Mouse (Mus musculus) embryo, embryonic 11 days (tissue): ENCODE measurements around the gene Nol9.

Experiments used
- DNase-seq: peaks from one replicate; pipeline ENCODE4 v3.0.0-alpha.2; 2015

Nol9 gene

GRCm38 (mm10) chr4:152038985-152039830 is at the start of gene Nol9:
Gene Nol9 (plus strand): TSS chr4:152039321.
- peak; percentile 95 for DNase-seq

DNA sequence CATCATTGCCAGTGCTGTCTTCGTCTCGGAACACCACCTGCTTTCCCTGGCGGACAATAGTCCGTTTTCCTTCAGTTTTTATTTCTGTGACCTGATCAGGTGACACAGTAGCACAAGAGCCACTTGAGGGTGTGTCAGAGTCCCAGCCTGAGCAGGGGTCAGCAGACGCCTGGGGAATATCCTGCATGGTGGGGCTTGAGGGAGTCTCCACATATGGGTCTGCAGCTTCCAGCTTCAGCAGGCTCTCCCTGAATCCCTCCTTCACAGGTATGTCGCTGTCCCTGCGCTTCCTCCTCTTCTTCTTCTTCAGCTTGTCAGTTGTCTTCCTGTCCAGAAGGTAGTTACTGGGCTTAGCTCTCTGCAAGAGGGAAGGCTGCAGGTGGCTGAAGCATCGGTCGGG is 47.0 kb upstream of the Nol9 start:
- no peak for DNase-seq

GRCm38 (mm10) chr4:151993035-151993434 is 46.1 kb upstream of the Nol9 start:
- no peak for DNase-seq

GRCm38 (mm10) chr4:151994228-151995171 is 44.6 kb upstream of the Nol9 start:
- peak; percentile 69 for DNase-seq

DNA sequence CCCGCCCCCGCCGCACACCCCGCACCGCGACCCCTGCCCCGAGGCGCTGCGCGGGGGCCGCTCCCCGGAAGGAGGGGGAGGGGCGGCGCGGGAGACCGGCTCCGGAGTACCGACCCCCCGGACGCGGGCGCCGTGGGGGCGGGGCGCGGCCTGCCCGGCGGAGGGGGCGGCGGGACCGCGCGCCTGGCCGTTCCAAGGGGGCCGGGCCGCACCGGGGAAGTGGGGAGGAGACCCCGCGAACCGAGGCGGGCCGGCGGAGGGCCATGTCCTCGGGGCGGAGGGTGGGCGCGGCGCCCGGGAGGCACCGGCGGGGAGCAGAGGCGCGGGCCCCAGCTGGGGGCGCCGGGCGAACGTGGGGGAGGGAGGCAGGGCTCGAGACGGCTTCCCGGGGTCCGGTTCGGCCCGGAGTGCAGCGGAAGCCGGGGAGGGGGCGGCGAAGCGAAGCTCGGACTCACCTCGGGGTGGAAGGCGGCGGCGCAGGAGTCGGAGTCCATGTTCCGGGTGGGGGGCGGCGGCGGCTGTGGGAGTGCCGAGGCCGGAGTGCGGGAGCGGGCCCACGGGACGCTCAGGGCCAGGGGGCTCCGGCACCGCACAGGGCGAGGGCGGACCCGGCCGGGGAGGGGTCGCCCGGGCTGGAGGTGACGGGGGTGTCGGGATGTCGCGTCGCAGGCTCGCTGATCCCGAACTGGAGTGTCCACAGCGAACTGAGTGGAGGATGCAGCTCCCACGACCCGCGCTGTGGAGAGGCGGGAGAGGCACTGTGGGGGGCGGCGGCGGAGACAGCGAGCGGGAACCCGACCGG is 43.5 kb upstream of the Nol9 start:
- peak; percentile 43 for DNase-seq

DNA sequence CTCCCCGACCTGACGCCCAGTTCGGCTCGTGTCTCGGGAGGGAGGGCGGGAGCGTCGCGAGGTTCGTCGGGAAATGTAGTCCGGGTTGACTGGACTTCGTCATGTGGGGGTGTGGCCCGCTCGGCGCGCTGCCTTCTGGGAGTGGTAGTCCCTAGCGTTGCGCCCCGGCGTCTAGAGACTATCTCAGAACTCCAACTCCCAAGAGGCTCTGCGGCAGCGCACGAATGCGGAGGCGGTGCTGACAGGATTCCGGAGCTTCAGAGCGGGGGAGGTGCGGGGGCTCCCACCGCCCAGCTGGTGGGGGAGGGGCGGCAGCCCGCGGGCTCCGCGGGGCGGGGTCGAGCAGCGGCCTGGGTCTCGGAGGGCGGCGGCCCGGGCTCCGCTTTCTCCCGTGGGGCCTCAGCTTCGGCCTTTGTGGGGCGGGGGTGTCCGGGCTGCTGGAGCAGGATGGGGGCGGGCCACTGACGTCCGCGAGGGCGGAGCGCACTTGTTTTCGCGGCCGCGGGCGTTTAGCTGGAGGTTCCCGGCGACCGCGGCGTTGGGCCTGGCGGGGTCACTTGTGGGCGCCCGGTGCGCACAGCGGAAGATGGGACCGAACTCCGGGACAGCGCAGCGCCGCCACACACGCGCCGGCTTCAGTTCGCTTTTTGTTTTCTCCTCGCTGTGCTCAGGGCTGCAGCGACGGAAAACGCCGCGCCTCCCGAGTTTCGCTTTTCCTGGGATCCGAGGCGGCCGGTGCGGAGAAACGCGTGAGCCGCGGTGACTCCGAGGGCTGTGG is 42.8 kb upstream of the Nol9 start, which contains the start of gene Phf13:
Phf13 (minus strand) TSS at position 86 of the 778 bp plus-strand sequence.
- peak; percentile 100 for DNase-seq

DNA sequence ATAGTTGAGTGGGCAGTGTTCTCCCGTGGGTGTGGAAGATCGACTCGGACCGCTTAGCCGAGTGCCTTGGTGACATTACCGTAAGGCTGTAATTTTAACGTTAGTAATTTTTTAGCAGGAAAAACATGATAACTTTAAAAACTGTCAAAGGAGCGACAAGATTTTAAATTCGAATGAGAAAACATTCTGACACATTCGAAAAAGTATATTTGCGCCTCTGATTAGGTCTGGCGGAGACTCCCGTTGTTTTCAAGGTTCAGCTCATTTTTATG is 42.2 kb upstream of the Nol9 start:
- DNase-seq = no peak

DNA sequence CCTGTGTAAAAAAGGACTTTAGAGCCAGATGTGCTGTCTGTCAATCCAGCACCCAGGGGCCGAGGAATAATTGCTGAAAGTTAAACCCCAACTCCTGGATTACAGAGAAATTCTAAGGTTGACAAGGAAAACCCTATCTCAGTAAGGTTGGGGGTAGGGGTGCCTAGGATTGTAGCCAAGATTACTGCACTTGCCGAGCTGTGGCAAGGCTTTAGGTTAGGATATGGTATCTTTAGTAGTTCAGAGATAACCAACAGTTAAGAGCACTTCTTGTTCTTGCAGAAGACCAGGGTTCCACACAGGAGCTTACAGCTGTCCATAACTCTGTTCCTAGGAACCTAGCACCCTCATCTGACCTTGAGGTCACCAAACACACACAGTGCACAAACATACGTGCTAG is 41.4 kb upstream of the Nol9 start:
- DNase-seq = no peak

- DNase-seq = no peak
These were observed 39.6 kb upstream of the Nol9 start for GRCm38 (mm10) chr4:151999481-151999880.

- no peak for DNase-seq
These were observed 38.2 kb upstream of the Nol9 start for GRCm38 (mm10) chr4:152000906-152001305.

- no peak for DNase-seq
These were observed 37.8 kb upstream of the Nol9 start for GRCm38 (mm10) chr4:152001335-152001734.

DNA sequence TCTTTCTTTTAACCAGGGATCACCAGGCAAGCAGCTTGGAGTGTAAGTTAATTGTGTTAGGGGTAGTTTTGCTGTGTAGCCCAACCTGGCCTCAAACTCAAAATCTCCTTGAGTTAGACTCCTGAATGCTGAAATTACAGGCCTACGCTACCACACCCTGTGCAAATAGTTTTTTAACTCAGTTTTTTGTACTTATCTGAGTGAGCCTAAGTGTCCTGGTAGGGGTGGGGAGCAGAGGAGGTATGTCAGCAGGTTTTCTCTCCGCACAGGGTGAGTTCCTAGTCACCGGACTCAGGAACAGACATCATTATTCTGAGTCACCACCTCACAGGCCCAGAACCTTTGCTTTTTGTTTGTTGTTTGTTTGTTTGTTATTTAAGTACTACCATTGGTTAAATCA is 37.1 kb upstream of the Nol9 start:
- no peak for DNase-seq

DNA sequence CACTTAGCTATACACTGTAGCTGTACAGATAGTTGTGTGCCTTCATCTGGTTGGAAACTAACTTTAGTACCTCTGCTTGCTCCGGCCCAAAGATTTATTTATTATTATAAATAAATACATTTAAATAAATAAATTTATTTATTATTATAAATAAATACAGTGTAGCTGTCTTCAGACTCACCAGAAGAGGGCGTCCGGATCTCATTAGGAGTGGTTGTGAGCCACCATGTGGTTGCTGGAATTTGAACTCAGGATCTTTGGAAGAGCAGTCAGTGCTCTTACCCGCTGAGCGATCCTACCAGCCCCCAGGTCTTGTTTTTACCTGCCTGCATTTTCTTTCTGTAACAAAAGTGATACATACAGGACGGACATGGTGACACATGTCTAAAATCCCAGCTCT is 33.0 kb upstream of the Nol9 start:
- DNase-seq = no peak

- DNase-seq = no peak
These were observed 32.3 kb upstream of the Nol9 start for GRCm38 (mm10) chr4:152006812-152007211.

GRCm38 (mm10) chr4:152007481-152008147 is 31.5 kb upstream of the Nol9 start:
- peak; percentile 32 for DNase-seq

DNA sequence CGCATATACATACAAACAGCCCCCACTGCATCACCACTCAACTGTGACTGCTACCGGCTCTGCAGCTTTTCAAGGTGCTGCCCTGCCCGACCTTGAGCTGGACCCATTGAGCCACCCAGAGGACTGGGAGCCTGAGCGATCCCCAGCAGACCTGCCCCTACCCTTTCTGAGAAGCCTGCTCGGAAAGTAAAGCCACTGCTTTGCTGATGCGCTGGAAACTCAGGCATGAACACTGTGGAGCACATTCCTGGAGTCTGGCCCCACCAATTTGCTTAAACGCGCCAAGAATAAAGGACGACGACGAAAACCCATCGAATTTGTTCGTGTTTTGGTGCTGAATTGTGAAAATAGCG is 31.0 kb upstream of the Nol9 start:
- peak; percentile 43 for DNase-seq

DNA sequence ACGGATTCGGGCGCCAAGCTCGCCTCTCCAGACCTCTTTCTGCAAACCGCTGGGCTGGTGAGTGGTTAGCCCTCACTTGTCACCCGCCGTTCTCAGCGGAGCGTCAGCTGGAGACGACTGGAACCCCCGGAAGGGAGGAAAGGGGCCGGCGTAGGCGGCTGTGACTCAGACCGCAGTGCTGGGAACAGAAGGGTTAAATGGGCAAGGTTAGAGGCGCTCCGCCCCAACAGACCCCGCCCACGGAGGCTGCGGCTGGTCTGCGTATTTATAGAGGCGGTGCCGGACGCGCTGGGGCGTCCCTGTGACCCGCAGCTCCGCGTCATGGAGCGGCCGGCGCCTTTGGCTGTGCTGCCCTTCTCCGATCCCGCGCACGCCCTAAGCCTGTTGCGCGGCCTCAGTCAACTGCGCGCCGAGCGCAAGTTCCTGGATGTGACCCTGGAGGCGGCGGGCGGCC is 30.5 kb upstream of the Nol9 start, which contains the start of gene Klhl21:
Klhl21 (plus strand) TSS at position 182 of the 454 bp plus-strand sequence.
- peak; percentile 97 for DNase-seq

DNA sequence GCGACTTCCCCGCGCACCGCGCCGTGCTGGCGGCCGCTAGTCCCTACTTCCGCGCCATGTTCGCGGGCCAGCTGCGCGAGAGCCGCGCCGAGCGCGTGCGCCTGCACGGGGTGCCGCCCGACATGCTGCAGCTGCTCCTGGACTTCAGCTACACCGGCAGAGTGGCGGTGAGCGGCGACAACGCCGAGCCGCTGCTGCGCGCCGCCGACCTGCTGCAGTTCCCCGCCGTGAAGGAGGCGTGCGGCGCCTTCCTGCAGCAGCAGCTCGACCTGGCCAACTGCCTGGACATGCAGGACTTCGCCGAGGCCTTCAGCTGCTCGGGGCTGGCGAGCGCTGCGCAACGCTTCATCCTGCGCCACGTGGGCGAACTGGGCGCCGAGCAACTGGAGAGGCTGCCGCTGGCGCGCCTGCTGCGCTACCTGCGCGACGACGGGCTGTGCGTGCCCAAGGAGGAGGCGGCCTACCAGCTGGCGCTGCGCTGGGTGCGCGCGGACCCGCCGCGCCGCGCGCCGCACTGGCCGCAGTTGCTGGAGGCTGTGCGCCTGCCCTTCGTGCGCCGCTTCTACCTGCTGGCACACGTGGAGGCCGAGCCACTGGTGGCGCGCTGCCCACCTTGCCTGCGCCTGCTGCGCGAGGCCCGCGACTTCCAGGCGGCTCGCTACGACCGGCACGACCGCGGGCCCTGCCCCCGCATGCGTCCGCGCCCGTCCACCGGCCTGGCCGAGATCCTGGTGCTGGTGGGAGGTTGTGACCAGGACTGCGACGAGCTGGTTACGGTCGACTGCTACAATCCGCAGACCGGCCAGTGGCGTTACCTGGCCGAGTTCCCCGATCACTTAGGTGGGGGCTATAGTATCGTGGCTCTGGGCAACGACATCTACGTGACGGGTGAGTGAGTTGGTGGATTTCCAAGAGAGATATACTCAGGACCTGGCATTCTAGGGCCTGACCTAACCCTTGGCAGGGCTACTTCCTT is 29.8 kb upstream of the Nol9 start:
- DNase-seq = peak; percentile 66

DNA sequence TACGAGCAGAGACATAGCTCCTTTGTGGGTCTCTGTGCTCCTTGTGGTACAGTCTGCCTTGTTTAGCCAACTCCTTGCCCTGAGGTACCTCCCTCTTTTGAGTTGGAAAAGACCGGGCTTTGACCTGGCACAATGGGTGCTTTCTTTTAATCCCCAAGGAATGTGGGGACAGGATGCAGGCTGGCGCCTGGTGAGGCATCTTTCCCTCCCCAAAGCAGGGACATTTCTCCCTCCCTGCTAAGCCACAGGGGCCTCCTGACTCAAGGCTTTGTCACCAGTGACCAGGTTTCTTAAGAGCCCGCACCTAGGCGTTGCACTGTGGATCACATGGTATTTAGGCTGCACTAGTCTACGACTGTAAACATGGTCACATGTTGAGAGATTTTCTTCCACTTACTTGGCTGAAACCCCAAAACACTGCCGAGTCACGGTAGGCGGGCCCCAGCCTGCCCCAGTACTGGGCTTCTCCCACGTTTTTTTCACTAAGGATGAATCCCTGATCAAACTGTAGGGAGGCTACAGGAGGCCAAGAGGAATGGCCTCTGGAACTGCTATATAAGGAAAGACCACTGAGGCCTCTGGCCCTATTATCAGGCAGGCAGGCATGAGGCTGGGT is 28.9 kb upstream of the Nol9 start:
- peak; percentile 35 for DNase-seq

- no peak for DNase-seq
These were observed 28.4 kb upstream of the Nol9 start for GRCm38 (mm10) chr4:152010707-152011134.
